Mouse (Mus musculus) hindbrain, embryonic 12.5 days (tissue): ENCODE data around the gene Polr3c. TPM values are rescaled to one million over a fixed set of nuclear protein-coding genes. Genes with fewer than 3 reads are reported as not detected.
A peak's percentile ranks its signal among the peaks of the same experiment; 100 is the strongest.
"Not testable (repeated sequence)": the region's sequence is repeated elsewhere in the genome, so short reads cannot be mapped to it uniquely, and the experiment has no call there.

Experiments used
- ATAC-seq: fragments of 200-750 bp; cut with Nextera tagmentation; 2 replicates; pipeline ENCODE4 v1.8.0; 2017; ENCODE audit warnings: moderate TSS enrichment; ENCODE audit not compliant: low FRiP score
- H3K27ac ChIP-seq: fragments of 300-500 bp; sonication (generic); 2 replicates; pipeline ENCODE4 v1.5.1; 2016; ENCODE audit warnings: mild to moderate bottlenecking
- H3K27me3 ChIP-seq: fragments of 300-500 bp; sonication (generic); 2 replicates; pipeline ENCODE4 v1.6.1; 2016; ENCODE audit warnings: mild to moderate bottlenecking
- H3K36me3 ChIP-seq: fragments of 300-500 bp; sonication (generic); 2 replicates; pipeline ENCODE4 v1.6.1; 2016; ENCODE audit warnings: mild to moderate bottlenecking
- H3K4me1 ChIP-seq: fragments of 300-500 bp; sonication (generic); 2 replicates; pipeline ENCODE4 v1.6.1; 2016
- H3K4me2 ChIP-seq: fragments of 300-500 bp; sonication (generic); replicated peaks from 2 replicates; pipeline ENCODE4 v1.6.1; 2016; ENCODE audit warnings: mild to moderate bottlenecking
- H3K4me3 ChIP-seq: fragments of 300-500 bp; sonication (generic); 2 replicates; pipeline ENCODE4 v1.5.1; 2016; ENCODE audit warnings: mild to moderate bottlenecking
- H3K9ac ChIP-seq: fragments of 300-500 bp; sonication (generic); 2 replicates; pipeline ENCODE4 v1.6.1; 2016; ENCODE audit warnings: mild to moderate bottlenecking, moderate library complexity
- H3K9me3 ChIP-seq: fragments of 300-500 bp; sonication (generic); replicated peaks from 2 replicates; pipeline ENCODE4 v1.6.1; 2016; ENCODE audit warnings: mild to moderate bottlenecking
- WGBS: fragments of 180-500 bp; shearing (Covaris S2); methylation state at CpG from one replicate; pipeline ENCODE4 v1.1.7; 2016; 5-methylcytosine and 5-hydroxymethylcytosine counted together
- polyA plus RNA-seq: library from polyadenylated mRNA; unstranded; fragments of >200 nt; fragmentation: Nextera tagmentation; extraction: Ambion mirVana; gene quantifications from 2 replicates; pipeline ENCODE4 v1.2.1, GENCODE M21; 2016

Gene Polr3c
- 35.9 and 36.0 TPM in 2 replicates for polyA plus RNA-seq

GRCm38 (mm10) chr3:96727343-96727827 lies at the start of gene Polr3c, which contains the start of gene Rnf115:
Polr3c (minus strand) TSS chr3:96727628.
Rnf115 (plus strand) TSS chr3:96727664.
- peaks cover 22% of the 10 kb centered on the region for H3K4me1 ChIP-seq
- under 1% methylated on average over 37 of the region's 52 CpGs for WGBS

GRCm38 (mm10) chr3:96777120-96777519 lies 49.7 kb upstream of the Polr3c start:
- no peaks in the 10 kb centered on the region for H3K4me1 ChIP-seq
- H3K27me3 ChIP-seq = no peaks in the 10 kb centered on the region
- H3K9ac ChIP-seq = no peak overlapping the region
- peaks cover 2% of the 10 kb centered on the region; the same call in 1 of the 2 replicates for H3K36me3 ChIP-seq
- H3K4me2 ChIP-seq = no peak overlapping the region
- ATAC-seq = no peak
- H3K9me3 ChIP-seq = no peaks in the 10 kb centered on the region
- WGBS = 75% methylated on average over 3 of the region's 3 CpGs
- H3K4me3 ChIP-seq = no peak overlapping the region
- no peak overlapping the region for H3K27ac ChIP-seq

More at GRCm38 (mm10) chr3:96727343-96727827, at the start of gene Polr3c, which contains the start of gene Rnf115:
- H3K9ac ChIP-seq = peak within 1 kb of the TSS; percentile 88
- peak within 1 kb of the TSS; percentile 58 for H3K4me2 ChIP-seq
- no peaks in the 10 kb centered on the region for H3K27me3 ChIP-seq
- ATAC-seq = peak; percentile 99
- no peaks in the 10 kb centered on the region for H3K9me3 ChIP-seq
- peaks cover 17% of the 10 kb centered on the region for H3K36me3 ChIP-seq
- H3K4me3 ChIP-seq = peak within 1 kb of the TSS; percentile 90
- H3K27ac ChIP-seq = peak within 1 kb of the TSS; percentile 91

GRCm38 (mm10) chr3:96772949-96773348 lies 45.5 kb upstream of the Polr3c start:
- Histone ChIP-seq H3K4me2 (no peak overlapping the region), H3K4me1 (no peaks in the 10 kb centered on the region), H3K36me3 (peaks cover 2% of the 10 kb centered on the region; the same call in 1 of the 2 replicates), H3K4me3 (no peak overlapping the region), H3K9me3 (no peaks in the 10 kb centered on the region), H3K9ac (no peak overlapping the region), H3K27me3 (no peaks in the 10 kb centered on the region), H3K27ac (no peak overlapping the region)
- whole genome bisulfite sequencing = 54% methylated on average over 1 of the region's 1 CpGs
- no peak for ATAC-seq

GRCm38 (mm10) chr3:96769971-96770370 lies 42.5 kb upstream of the Polr3c start:
- ATAC-seq = no peak
- WGBS = 91% methylated on average over 5 of the region's 5 CpGs
- Histone ChIP-seq H3K9ac (no peak overlapping the region), H3K4me1 (no peaks in the 10 kb centered on the region), H3K27me3 (no peaks in the 10 kb centered on the region), H3K27ac (no peak overlapping the region), H3K36me3 (no peaks in the 10 kb centered on the region), H3K4me3 (no peak overlapping the region), H3K4me2 (no peak overlapping the region), H3K9me3 (no peaks in the 10 kb centered on the region)

DNA sequence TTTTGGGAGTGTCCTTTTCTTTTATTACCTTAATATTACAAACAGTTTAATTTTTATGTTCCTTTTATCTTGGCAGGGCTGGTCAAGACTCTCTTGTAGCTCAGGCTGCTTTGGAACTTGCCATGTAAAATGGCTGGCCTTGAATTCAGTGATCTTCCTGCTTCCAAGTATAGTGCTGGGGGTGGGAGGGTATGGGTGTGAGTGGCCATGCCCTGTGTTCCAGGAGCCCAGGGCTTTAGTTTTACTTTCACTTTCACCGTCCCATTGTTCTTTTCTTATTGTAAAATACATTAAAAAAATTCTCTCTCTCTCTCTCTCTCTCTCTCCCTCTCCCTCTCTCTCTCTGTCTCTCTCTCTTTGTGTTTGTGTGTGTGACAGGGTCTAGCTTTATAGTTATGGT lies 37.1 kb upstream of the Polr3c start:
- Histone ChIP-seq H3K9ac (no peak overlapping the region), H3K36me3 (no peaks in the 10 kb centered on the region), H3K9me3 (no peaks in the 10 kb centered on the region), H3K27me3 (no peaks in the 10 kb centered on the region), H3K4me2 (no peak overlapping the region), H3K4me3 (no peak overlapping the region), H3K4me1 (no peaks in the 10 kb centered on the region), H3K27ac (no peak overlapping the region)
- 92% methylated on average over 1 of the region's 1 CpGs for WGBS
- ATAC-seq = no peak

DNA sequence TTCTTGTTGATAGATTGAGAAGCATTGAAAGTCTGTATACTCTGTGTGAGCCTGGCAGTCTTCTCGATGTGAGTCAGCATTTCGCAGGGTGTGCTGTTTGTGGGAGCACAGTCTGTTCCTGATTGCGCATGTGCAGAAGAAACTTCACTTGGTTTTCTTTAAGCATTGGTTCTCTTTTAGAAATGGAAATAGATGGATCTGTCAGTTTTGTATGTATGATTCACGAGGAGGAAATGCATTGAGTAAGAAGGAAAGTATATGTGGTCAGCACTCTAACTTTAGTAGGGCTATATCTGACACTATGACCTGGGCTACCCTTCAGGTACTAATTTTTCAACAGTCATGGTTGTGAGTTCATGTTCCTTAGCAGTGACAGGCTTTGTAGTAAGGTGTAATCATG lies 32.3 kb upstream of the Polr3c start:
- WGBS = 94% methylated on average over 4 of the region's 4 CpGs
- no peaks in the 10 kb centered on the region for H3K36me3 ChIP-seq
- H3K4me2 ChIP-seq = no peak overlapping the region
- no peaks in the 10 kb centered on the region for H3K9me3 ChIP-seq
- H3K4me1 ChIP-seq = no peaks in the 10 kb centered on the region
- H3K4me3 ChIP-seq = no peak overlapping the region
- no peak overlapping the region for H3K27ac ChIP-seq
- ATAC-seq = no peak
- H3K9ac ChIP-seq = no peak overlapping the region
- no peaks in the 10 kb centered on the region for H3K27me3 ChIP-seq

GRCm38 (mm10) chr3:96757691-96758090 lies 30.3 kb upstream of the Polr3c start:
- no peak overlapping the region for H3K9ac ChIP-seq
- H3K4me1 ChIP-seq = no peaks in the 10 kb centered on the region
- H3K27me3 ChIP-seq = no peaks in the 10 kb centered on the region
- H3K4me2 ChIP-seq = no peak overlapping the region
- WGBS = 51% methylated on average over 7 of the region's 7 CpGs
- H3K36me3 ChIP-seq = no peaks in the 10 kb centered on the region
- H3K27ac ChIP-seq = no peak overlapping the region
- H3K4me3 ChIP-seq = no peak overlapping the region
- H3K9me3 ChIP-seq = no peaks in the 10 kb centered on the region
- no peak for ATAC-seq

GRCm38 (mm10) chr3:96755935-96756334 lies 28.5 kb upstream of the Polr3c start:
- Histone ChIP-seq H3K36me3 (no peaks in the 10 kb centered on the region), H3K4me1 (no peaks in the 10 kb centered on the region), H3K27me3 (no peaks in the 10 kb centered on the region), H3K9ac (no peak overlapping the region), H3K4me3 (no peak overlapping the region), H3K9me3 (no peaks in the 10 kb centered on the region), H3K27ac (no peak overlapping the region), H3K4me2 (no peak overlapping the region)
- no peak for ATAC-seq
- WGBS = 93% methylated on average over 1 of the region's 1 CpGs

GRCm38 (mm10) chr3:96746829-96747228 lies 19.4 kb upstream of the Polr3c start:
- Histone ChIP-seq H3K4me2 (no peak overlapping the region), H3K27me3 (no peaks in the 10 kb centered on the region), H3K4me3 (no peak overlapping the region), H3K27ac (no peak overlapping the region), H3K9ac (no peak overlapping the region), H3K4me1 (no peaks in the 10 kb centered on the region), H3K9me3 (no peaks in the 10 kb centered on the region), H3K36me3 (0 out of 2 replicates have a peak, but pooled peaks cover 2% of the 10 kb centered on the region)
- no peak for ATAC-seq
- WGBS = 83% methylated on average over 1 of the region's 1 CpGs

GRCm38 (mm10) chr3:96744348-96744747 lies 16.9 kb upstream of the Polr3c start:
- no peak overlapping the region for H3K4me2 ChIP-seq
- H3K27ac ChIP-seq = no peak overlapping the region
- H3K9ac ChIP-seq = no peak overlapping the region
- WGBS = 98% methylated on average over 3 of the region's 3 CpGs
- H3K4me1 ChIP-seq = no peaks in the 10 kb centered on the region
- 0 out of 2 replicates have a peak, but pooled peaks cover 2% of the 10 kb centered on the region for H3K36me3 ChIP-seq
- no peaks in the 10 kb centered on the region for H3K9me3 ChIP-seq
- no peaks in the 10 kb centered on the region for H3K27me3 ChIP-seq
- no peak overlapping the region for H3K4me3 ChIP-seq
- no peak for ATAC-seq

- H3K36me3 ChIP-seq, H3K4me2 ChIP-seq, H3K9me3 ChIP-seq, H3K4me1 ChIP-seq, H3K9ac ChIP-seq, H3K27me3 ChIP-seq, H3K27ac ChIP-seq, H3K4me3 ChIP-seq, ATAC-seq: not testable (repeated sequence)
Measured at GRCm38 (mm10) chr3:96740279-96740678, 12.9 kb upstream of the Polr3c start.

- whole genome bisulfite sequencing = 82% methylated on average over 1 of the region's 1 CpGs
- no peak for ATAC-seq
- H3K4me2 ChIP-seq = no peak overlapping the region
Measured at GRCm38 (mm10) chr3:96737995-96738394, 10.6 kb upstream of the Polr3c start.

GRCm38 (mm10) chr3:96737013-96737740 lies 9.7 kb upstream of the Polr3c start:
- H3K4me1 ChIP-seq = no peaks in the 10 kb centered on the region
- no peaks in the 10 kb centered on the region for H3K27me3 ChIP-seq
- ATAC-seq = no peak
- no peak overlapping the region for H3K4me3 ChIP-seq
- 40% methylated on average over 1 of the region's 1 CpGs for WGBS
- H3K9ac ChIP-seq = no peak overlapping the region
- H3K36me3 ChIP-seq = no peaks in the 10 kb centered on the region
- no peak overlapping the region for H3K27ac ChIP-seq
- H3K4me2 ChIP-seq = no peak overlapping the region
- H3K9me3 ChIP-seq = no peaks in the 10 kb centered on the region

More at GRCm38 (mm10) chr3:96737995-96738394, 10.6 kb upstream of the Polr3c start:
- H3K9me3 ChIP-seq = no peaks in the 10 kb centered on the region
- H3K36me3 ChIP-seq = no peaks in the 10 kb centered on the region
- no peak overlapping the region for H3K27ac ChIP-seq
- no peaks in the 10 kb centered on the region for H3K27me3 ChIP-seq
- no peak overlapping the region for H3K9ac ChIP-seq
- H3K4me3 ChIP-seq = no peak overlapping the region
- no peaks in the 10 kb centered on the region for H3K4me1 ChIP-seq
